ENCODE assay signal across 17 mouse cellular contexts in genomic region chr10:83027673-83028072, GRCm38 (mm10).
"Had no signal": no experiment of that assay in that cellular context is flagged by ENCODE, and none has a peak within 500 bp of the region (broad histone marks: within the 10 kb centered on the region; RNA-seq: fewer than 3 reads in every experiment).

No protein-coding gene starts in this region.

- ATAC-seq: intestine, embryonic 15.5 days had no signal

- H3K36me3 ChIP-seq: intestine, embryonic 15.5 days; limb, embryonic 15.5 days; lung, embryonic 15.5 days; neural tube, embryonic 15.5 days had no signal

- H3K4me2 ChIP-seq: intestine, embryonic 15.5 days; kidney, embryonic 15.5 days; limb, embryonic 15.5 days; lung, embryonic 15.5 days; neural tube, embryonic 15.5 days had no signal

- H3K27me3 ChIP-seq: intestine, embryonic 15.5 days; kidney, embryonic 15.5 days; lung, embryonic 15.5 days; neural tube, embryonic 15.5 days had no signal

- H3K4me3 ChIP-seq: intestine, embryonic 15.5 days; kidney, embryonic 15.5 days; limb, embryonic 15.5 days; lung, embryonic 15.5 days; midbrain, embryonic 10.5 days; myocyte; neural tube, embryonic 15.5 days had no signal

- DNase-seq: kidney, adult 18-20 months; kidney, postnatal 14 days; layer of hippocampus, adult 9-11 months; layer of hippocampus, postnatal 36 days; lung, postnatal 14 days; midbrain, embryonic 14.5 days; right cerebral cortex, postnatal 4 days; spleen, adult 18-20 months; thymus, postnatal 36 days had no signal

- H3K9ac ChIP-seq: intestine, embryonic 15.5 days; kidney, embryonic 15.5 days; limb, embryonic 15.5 days; lung, embryonic 15.5 days; neural tube, embryonic 15.5 days had no signal

- H3K9me3 ChIP-seq: intestine, embryonic 15.5 days; kidney, embryonic 15.5 days; limb, embryonic 15.5 days; lung, embryonic 15.5 days; midbrain, embryonic 10.5 days; neural tube, embryonic 15.5 days had no signal

- H3K27ac ChIP-seq: intestine, embryonic 15.5 days; kidney, embryonic 15.5 days; limb, embryonic 15.5 days; lung, embryonic 15.5 days; macrophage; midbrain, embryonic 10.5 days; neural tube, embryonic 15.5 days had no signal
